Mouse (Mus musculus) liver, adult 2 months (tissue): ENCODE measurements around the gene Acer1.

Source experiments
- CTCF ChIP-seq: fragments of 200-500 bp; IDR thresholded peaks from 2 replicates; pipeline ENCODE4 v1.5.1; 2011; ENCODE audit warnings: low read depth, low read length, control low read depth
- POLR2A ChIP-seq: fragments of 200-500 bp; IDR thresholded peaks from 2 replicates; pipeline ENCODE4 v1.6.1; 2011; ENCODE audit warnings: low read length, control low read depth; ENCODE audit not compliant: insufficient read depth; ENCODE audit errors: extremely low read depth

DNA sequence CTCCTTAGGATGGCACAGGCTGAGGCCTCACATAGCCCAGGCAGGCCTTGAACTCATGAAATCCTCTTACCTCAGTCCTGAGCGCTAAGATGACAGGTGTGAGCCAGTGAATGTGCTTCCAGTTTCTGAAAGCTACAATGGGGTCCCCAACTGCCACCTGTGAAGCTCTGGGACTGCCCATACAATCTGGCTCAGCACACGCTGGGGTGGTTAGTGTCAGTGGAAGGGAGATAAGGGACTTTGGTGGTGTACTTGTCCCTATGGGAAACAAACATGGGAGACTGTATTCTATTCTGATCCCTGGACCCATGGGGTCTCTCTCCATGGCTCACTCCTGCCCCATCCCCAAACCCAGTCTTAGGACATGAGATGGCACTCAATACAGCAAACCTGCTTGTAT, 37.8 kb upstream of the Acer1 start:
- TF ChIP-seq CTCF (no peak), POLR2A (no peak)
